Mouse (Mus musculus) embryonic fibroblast, embryonic 13.5 days (primary cell): ENCODE data around the gene Nanos3.

Experiments
- CTCF ChIP-seq: IDR thresholded peaks from 2 replicates; pipeline ENCODE4 v1.5.1; 2011; ENCODE audit warnings: mild to moderate bottlenecking, control low read depth, low read length, moderate library complexity, borderline replicate concordance; ENCODE audit not compliant: insufficient read depth
- POLR2A ChIP-seq: IDR thresholded peaks from 2 replicates; pipeline ENCODE4 v1.6.1; 2011; ENCODE audit warnings: low read depth, mild to moderate bottlenecking, control low read depth, low read length, moderate library complexity

GRCm38 (mm10) chr8:84148531-84148850, 36.5 kb downstream of the Nanos3 start:
- TF ChIP-seq CTCF (no peak), POLR2A (no peak)
